Mouse (Mus musculus): Measurements from ENCODE around the gene Agt.

GRCm38 (mm10) chr8:124567584-124567983, 1.9 kb downstream of the Agt start:
- no peak for TF ChIP-seq HCFC1 (IDR thresholded peaks at IDR 0.05; ENCODE audit: borderline replicate concordance, insufficient read depth, low read length)
- TF ChIP-seq ZNF384 (IDR thresholded peaks at IDR 0.05; ENCODE audit: low read depth, low read length): no peak
- TF ChIP-seq MAFK (IDR thresholded peaks at IDR 0.05; ENCODE audit: insufficient read depth, low read depth, low read length): no peak
